Mouse (Mus musculus): Measurements from ENCODE around the gene Marc2.

Gene Marc2

GRCm38 (mm10) chr1:184853922-184854321, 7.7 kb upstream of the Marc2 start:
- no peak for DNase-seq (ENCODE audit: low spot score)

DNA sequence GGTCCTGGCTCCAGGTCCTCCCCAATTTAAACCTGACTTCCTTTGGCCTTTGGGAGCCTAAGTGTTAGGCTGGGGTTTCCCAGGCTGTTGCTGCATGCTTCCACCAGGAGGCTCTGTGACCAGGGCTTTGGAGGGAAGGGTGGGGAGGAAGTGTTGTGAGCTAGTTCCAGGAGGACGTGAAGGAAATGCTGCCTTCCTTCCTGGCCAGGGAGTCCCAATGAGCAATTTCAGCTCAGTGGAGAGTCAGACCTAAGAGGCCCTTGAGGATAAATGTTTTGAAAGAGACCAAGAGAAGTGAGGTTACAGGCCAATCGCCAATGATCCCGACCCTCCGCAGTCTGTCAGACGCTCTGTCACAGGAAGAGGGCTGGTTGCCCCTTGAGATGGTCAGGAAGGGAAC, 7.1 kb upstream of the Marc2 start:
- DNase-seq (ENCODE audit: low spot score): peak; percentile 68

DNA sequence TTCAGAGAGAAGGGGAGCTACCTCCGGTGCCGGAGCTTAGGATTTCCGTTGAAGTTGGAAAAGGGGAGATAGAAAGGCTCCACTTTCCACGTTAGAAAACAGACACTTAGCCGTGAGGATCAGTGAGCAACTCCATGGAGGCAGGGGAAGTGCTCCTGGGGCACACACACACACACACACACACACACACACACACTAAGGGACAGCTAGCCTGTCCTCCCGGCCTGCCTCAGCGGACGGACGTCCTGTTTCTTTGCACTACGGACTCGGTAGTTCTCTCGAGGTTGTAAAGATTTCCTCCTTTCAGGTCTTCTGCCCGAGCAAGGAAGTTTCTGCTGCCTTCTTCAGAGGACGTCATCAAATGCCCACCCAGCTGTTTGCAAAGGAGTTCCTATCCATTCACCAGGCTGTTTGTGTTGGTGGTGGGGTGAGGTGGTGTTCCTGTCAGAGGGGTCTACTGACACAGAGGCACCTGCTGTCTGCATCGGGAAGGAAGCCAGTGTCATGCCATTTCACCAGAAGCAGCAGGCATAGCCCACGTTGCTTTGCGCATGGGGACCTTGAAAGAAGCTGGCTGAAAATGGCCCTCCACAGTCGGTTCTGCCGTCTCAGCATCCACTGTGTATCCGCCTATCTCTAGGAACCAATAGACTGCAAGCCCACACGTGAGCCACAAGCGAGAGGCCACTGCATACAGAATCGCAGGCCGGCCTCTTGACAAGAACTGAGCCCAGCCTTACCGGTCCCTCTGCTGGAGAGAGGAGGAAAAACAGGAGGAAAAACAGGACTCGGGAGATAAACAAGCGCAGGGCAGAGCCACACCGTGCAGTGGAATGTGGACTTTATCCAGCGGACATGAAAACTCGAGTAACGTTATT, 5.7 kb upstream of the Marc2 start:
- DNase-seq (ENCODE audit: low spot score): peak; percentile 87

GRCm38 (mm10) chr1:184851166-184851565, 4.9 kb upstream of the Marc2 start:
- no peak for DNase-seq (ENCODE audit: low spot score)

GRCm38 (mm10) chr1:184846973-184847372, 722 bp upstream of the Marc2 start:
- no peak for DNase-seq (ENCODE audit: low spot score)

DNA sequence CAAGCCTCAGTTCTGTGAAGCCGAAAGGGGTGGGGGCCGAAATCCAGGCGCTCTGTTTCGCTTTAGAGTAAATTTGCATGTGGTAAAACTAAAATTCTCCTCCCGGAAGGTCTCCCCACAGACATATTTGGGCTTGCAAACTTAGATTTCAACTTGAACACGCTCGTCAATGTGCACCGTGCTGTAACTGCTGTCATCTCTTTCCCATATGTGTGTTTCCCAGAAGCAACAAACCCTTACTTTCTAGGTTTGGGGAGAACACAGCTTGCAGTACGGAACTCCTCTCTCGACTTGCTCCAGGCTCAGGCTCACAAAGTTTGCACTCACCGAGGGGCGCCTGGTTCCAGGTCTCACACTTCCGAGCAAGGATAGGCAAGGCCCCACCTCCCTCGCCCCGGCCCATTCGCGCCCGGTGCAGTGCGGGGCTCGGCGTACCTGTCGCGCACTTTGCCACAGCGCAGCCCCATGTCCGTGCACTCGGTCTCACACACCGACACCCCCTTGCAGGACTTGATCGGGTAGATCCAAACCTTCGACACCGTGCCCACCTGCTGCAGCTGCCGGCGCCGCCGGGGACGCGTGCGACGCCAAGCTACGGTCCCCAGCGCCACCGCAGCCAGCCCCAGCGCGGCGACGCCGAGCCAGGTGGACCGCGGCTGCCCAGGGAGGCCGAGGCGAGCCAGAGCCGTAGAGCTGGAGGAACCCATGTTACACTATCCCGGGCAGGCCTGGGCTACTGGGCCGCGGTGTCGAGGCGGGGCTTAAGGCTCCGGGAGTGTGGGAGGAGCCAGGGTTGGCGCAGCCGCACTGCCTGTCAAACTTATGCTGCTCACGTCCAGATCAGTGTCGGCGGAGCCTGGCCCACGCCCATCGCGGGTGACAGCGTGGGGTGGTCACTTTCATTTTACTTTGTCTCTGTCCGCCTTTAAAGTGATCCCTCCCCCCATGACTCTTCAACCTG, 860 bp downstream of the Marc2 start:
- peak; percentile 92 for DNase-seq (ENCODE audit: low spot score)

GRCm38 (mm10) chr1:184844326-184845066, 1.8 kb downstream of the Marc2 start:
- DNase-seq (ENCODE audit: low spot score): no peak

- DNase-seq (ENCODE audit: low spot score): no peak
Observed at GRCm38 (mm10) chr1:184837649-184838048, 8.6 kb downstream of the Marc2 start.

GRCm38 (mm10) chr1:184836350-184836749, 9.9 kb downstream of the Marc2 start:
- no peak for DNase-seq (ENCODE audit: low spot score)

DNA sequence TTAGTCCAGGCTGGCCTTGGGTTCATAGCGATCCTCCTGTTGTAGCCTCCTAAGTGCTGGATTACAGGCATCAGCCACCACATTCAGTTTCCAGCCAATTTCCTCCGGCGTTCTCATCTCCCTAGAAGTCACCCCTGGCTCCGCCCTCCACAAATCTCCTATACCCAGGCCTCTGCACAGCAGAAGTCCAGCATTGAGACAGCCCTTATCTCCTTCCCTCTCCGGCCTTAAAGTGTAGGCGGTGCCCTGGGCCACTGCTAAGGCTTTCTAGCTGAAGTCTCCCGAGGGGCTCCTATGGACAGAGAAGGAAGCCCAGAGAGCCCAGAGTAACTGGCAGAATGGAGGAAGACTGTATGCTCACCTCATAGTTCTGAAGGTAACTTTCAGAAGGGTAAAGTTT, 12.8 kb downstream of the Marc2 start:
- no peak for DNase-seq (ENCODE audit: low spot score)

DNA sequence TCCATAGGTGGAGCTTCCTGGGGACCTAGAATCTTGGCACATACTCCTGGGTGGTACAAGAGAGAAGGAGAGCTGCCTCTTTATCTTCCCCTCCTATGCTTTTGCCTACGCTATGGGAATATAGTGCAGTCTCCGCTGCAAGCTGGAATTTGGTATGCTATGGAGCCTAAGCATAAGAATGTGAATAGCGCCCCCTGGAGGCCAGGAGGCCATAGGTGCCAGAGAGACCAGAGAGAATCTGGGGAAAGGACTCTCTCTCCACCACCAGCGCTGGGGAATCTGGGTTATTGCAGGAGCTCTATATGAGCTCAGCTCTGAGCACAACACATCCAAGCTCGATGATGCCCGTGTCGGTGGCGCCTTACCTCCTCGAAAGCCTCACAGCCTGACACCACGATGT, 14.0 kb downstream of the Marc2 start:
- peak; percentile 39 for DNase-seq (ENCODE audit: low spot score)

DNA sequence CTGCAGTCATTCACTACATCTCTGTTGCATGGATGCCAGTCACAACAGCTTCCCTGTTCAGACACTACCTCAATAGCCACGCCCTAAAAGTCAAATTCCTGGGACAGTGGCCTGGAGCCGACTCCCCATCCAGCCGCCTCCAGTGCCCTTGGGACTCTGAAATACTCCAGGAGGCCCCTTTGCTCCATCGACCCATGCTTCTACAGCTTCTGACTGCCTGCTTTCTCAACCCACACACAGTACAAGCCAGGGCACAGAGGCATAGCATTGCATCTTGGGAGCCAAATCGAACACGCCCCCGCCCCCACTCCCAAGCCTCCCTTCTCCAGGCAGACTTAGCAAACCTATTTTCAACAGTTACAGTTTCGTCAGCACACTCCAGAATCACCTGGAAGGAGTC, 16.4 kb downstream of the Marc2 start:
- no peak for DNase-seq (ENCODE audit: low spot score)

- DNase-seq (ENCODE audit: low spot score): peak; percentile 55
Observed at GRCm38 (mm10) chr1:184827175-184827701, 19.0 kb downstream of the Marc2 start.

DNA sequence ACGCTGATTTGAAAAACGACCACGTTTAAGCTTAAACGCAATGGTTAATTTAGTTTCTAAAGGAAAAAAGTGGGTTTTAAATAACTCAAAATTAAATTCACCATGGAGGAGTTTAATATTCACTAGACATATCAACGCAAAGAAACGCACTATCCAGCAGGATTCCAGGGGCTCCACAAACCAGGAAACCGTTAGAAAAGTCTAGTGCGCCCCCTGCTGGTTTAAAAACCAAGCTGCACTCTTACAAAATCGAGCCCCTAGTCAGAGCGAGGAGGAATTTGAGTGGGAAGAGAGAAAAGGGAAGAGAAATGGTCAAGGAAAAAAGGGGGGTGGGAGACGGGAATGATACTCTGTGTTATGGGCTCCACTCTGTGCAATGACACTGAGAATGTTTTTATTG, 21.2 kb downstream of the Marc2 start:
- peak; percentile 75 for DNase-seq (ENCODE audit: low spot score)

GRCm38 (mm10) chr1:184824439-184824851, 21.8 kb downstream of the Marc2 start:
- DNase-seq (ENCODE audit: low spot score): peak; percentile 92

- no peak for DNase-seq (ENCODE audit: low spot score)
Observed at GRCm38 (mm10) chr1:184822678-184823077, 23.6 kb downstream of the Marc2 start.

GRCm38 (mm10) chr1:184817768-184818167, 28.5 kb downstream of the Marc2 start:
- no peak for DNase-seq (ENCODE audit: low spot score)

DNA sequence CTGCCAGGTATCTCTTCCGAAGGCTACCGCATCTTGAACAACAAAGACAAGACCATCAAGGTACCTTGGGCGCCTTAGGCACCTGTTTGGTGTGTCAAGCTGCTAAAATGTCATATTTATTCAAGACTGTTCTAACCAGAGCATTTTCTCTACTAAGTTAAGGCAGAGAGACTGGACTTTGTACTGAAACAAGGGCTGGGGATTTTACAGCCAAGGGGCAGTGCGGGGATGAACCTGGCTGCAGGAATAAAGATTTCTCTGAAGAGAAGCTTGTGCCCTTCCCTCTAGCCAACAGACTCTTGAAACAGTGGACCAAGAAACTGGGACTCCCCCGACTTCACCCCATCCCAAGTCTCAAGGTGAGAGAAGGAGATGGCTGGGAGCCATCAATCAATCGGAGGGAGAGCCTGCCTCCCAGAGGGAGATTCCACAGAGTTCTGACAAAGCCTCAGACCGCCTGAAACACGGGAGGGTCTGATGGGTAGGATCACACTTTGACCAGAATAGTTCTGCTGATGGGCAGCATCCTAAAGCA, 34.5 kb downstream of the Marc2 start:
- no peak for DNase-seq (ENCODE audit: low spot score)

DNA sequence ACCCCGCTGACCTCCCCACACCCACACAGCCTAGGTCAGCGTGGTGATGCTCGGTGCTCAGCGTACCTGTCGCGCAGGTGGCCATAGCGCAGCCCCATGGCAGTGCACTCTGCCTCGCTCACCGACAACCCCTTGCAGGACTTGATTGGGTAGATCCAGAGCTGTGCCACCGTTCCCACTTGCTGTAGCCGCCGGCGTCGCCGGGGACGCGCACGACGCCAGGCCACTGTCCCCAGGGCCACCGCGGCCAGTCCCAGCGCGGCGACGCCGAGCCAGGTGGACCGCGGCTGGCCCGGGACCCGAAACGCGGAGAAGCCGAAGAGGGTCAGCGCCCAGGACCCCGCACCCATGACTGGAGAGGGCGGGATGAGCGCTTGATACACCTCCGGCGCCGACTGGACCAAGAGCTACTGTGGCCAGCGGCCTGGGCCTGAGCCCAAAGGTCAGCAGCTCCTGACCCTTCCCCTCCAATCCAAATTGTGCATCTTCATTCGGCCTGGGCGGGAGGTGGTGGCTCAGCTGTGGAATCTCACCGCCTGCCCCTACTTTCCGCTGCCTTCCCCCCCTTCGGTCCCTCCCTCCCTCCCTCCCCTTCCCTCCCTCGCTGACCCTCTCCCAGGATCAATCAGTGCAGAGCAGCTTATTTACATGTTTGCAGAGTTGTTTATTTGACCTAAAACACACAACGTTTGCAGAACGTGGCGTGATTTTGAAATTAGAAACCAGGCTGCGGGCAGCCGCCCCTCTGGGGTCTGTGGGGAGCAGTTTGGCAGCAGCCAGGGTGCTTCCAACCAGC, 35.3 kb downstream of the Marc2 start, which contains the start of gene Marc1:
TSS of gene Marc1 (minus strand) at position 534 of the 796 bp plus-strand sequence.
- DNase-seq (ENCODE audit: low spot score): peak; percentile 26

DNA sequence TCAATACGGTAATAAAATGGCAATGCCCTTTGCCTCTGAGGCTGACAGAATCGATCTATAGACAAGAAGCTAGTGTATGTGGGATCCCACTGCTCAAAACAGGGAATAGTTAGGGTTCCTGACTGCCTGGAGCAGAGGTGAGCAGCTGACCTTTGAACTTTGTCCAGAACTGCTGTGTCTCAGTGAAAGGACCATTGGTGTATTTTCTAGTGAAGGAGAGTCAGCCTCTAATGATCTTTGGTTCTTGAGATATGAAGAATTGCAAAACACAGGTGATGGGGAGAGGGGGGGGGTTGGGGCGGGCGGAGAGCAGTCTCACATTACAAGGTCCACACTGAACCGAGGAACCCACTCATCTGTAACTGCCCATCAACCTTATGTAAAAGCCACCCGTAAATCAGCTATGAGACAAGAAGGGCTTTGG, 36.7 kb downstream of the Marc2 start:
- DNase-seq (ENCODE audit: low spot score): no peak
